Mouse (Mus musculus) NIH3T3 (cell line): ENCODE data around the gene Sept3.
"Not testable (repeated sequence)": the region's sequence is repeated elsewhere in the genome, so short reads cannot be mapped to it uniquely, and the experiment has no call there.

Experiments used
- DNase-seq: peaks from one replicate; pipeline ENCODE4 v3.0.0-alpha.2; 2012; ENCODE audit warnings: low read depth

The Sept3 gene

GRCm38 (mm10) chr15:82274593-82274926 is at the start of gene Sept3:
Sept3 (plus strand) TSS chr15:82274893.
- DNase-seq = no peak

- DNase-seq = no peak
These were observed 48.9 kb upstream of the Sept3 start for GRCm38 (mm10) chr15:82225769-82226168.

- DNase-seq = no peak
These were observed 45.1 kb upstream of the Sept3 start for GRCm38 (mm10) chr15:82229542-82230045.

GRCm38 (mm10) chr15:82230098-82230611 is 44.5 kb upstream of the Sept3 start:
- DNase-seq = no peak

GRCm38 (mm10) chr15:82231100-82231499 is 43.6 kb upstream of the Sept3 start:
- no peak for DNase-seq

GRCm38 (mm10) chr15:82231591-82232378 is 42.9 kb upstream of the Sept3 start:
- no peak for DNase-seq

GRCm38 (mm10) chr15:82232651-82233050 is 42.0 kb upstream of the Sept3 start:
- no peak for DNase-seq

- DNase-seq = peak; percentile 38
These were observed 39.0 kb upstream of the Sept3 start for GRCm38 (mm10) chr15:82235661-82236060.

GRCm38 (mm10) chr15:82236565-82236964 is 38.1 kb upstream of the Sept3 start:
- peak; percentile 86 for DNase-seq

- DNase-seq = no peak
These were observed 31.4 kb upstream of the Sept3 start for GRCm38 (mm10) chr15:82243311-82243710.

GRCm38 (mm10) chr15:82243742-82244114 is 31.0 kb upstream of the Sept3 start:
- peak; percentile 70 for DNase-seq

GRCm38 (mm10) chr15:82244115-82244804 is 30.4 kb upstream of the Sept3 start, which contains the start of gene Cenpm:
Cenpm (minus strand) TSS chr15:82244748.
- peak; percentile 94 for DNase-seq

- DNase-seq = not testable (repeated sequence)
These were observed 29.9 kb upstream of the Sept3 start for GRCm38 (mm10) chr15:82244805-82245161.

- DNase-seq = peak; percentile 67
These were observed 27.4 kb upstream of the Sept3 start for GRCm38 (mm10) chr15:82247131-82247776.

- no peak for DNase-seq
These were observed 23.1 kb upstream of the Sept3 start for GRCm38 (mm10) chr15:82251579-82251978.

GRCm38 (mm10) chr15:82252097-82252496 is 22.6 kb upstream of the Sept3 start, which contains the start of gene 1500009C09Rik:
1500009C09Rik (plus strand) TSS chr15:82252397.
- DNase-seq = no peak

- DNase-seq = no peak
These were observed 19.4 kb upstream of the Sept3 start for GRCm38 (mm10) chr15:82255248-82255647.

- DNase-seq = no peak
These were observed 18.7 kb upstream of the Sept3 start for GRCm38 (mm10) chr15:82255944-82256383.

GRCm38 (mm10) chr15:82259510-82259909 is 15.2 kb upstream of the Sept3 start:
- DNase-seq = peak; percentile 63

GRCm38 (mm10) chr15:82266356-82266755 is 8.3 kb upstream of the Sept3 start:
- DNase-seq = peak; percentile 73

- DNase-seq = no peak
These were observed 6.5 kb upstream of the Sept3 start for GRCm38 (mm10) chr15:82268185-82268584.

GRCm38 (mm10) chr15:82268783-82269182 is 5.9 kb upstream of the Sept3 start:
- no peak for DNase-seq
